Mouse (Mus musculus): Measurements from ENCODE around the gene 4933434E20Rik. TPM values are rescaled to one million over a fixed set of nuclear protein-coding genes. Genes with fewer than 3 reads are reported as not detected.

Gene 4933434E20Rik
- polyA plus RNA-seq, 1 experiment from 2014 or later = 207 TPM

GRCm38 (mm10) chr3:90079133-90079762 is 27.8 kb downstream of the 4933434E20Rik start:
- H3K4me1 ChIP-seq (ENCODE audit: control insufficient read depth, insufficient read depth, low read depth, low read length) = peaks cover 41% of the 10 kb centered on the region
- ATAC-seq = peak; percentile 96

GRCm38 (mm10) chr3:90079763-90080497 is 28.5 kb downstream of the 4933434E20Rik start:
- 0% methylated on average over 48 of the region's 53 CpGs for WGBS

More at GRCm38 (mm10) chr3:90079133-90079762, 27.8 kb downstream of the 4933434E20Rik start:
- H3K36me3 ChIP-seq (ENCODE audit: control insufficient read depth, insufficient read depth, low read length) = no peaks in the 10 kb centered on the region
- no peaks in the 10 kb centered on the region for H3K27me3 ChIP-seq (replicated peaks; ENCODE audit: control insufficient read depth, insufficient read depth, low read length)
- 0% methylated on average over 33 of the region's 33 CpGs for WGBS
- peak overlapping the region; percentile 88 for H3K27ac ChIP-seq (ENCODE audit: low read depth, low read length)
- peak overlapping the region; percentile 92 for H3K4me3 ChIP-seq (ENCODE audit: low read length)
- H3K9me3 ChIP-seq (ENCODE audit: control insufficient read depth, low read length) = no peaks in the 10 kb centered on the region
- H3K9ac ChIP-seq (ENCODE audit: low read depth, low read length) = peak overlapping the region; percentile 77
- peak overlapping the region; percentile 76 for H3K4me2 ChIP-seq (ENCODE audit: low read length)

GRCm38 (mm10) chr3:90080498-90080863 is 29.0 kb downstream of the 4933434E20Rik start:
- Histone ChIP-seq H3K27me3 (replicated peaks; ENCODE audit: control insufficient read depth, insufficient read depth, low read length) (no peaks in the 10 kb centered on the region), H3K36me3 (ENCODE audit: control insufficient read depth, insufficient read depth, low read length) (no peaks in the 10 kb centered on the region), H3K4me3 (ENCODE audit: low read length) (peak overlapping the region; percentile 92), H3K9me3 (ENCODE audit: control insufficient read depth, low read length) (no peaks in the 10 kb centered on the region), H3K4me1 (ENCODE audit: control insufficient read depth, insufficient read depth, low read depth, low read length) (peaks cover 43% of the 10 kb centered on the region), H3K27ac (ENCODE audit: low read depth, low read length) (peak overlapping the region; percentile 88; the same call in 1 of the 2 replicates), H3K4me2 (ENCODE audit: low read length) (peak overlapping the region; percentile 76), H3K9ac (ENCODE audit: low read depth, low read length) (peak overlapping the region; percentile 77)
- no peak for ATAC-seq
- 2% methylated on average over 6 of the region's 6 CpGs for WGBS

More at GRCm38 (mm10) chr3:90079763-90080497, 28.5 kb downstream of the 4933434E20Rik start:
- Histone ChIP-seq H3K4me1 (ENCODE audit: control insufficient read depth, insufficient read depth, low read depth, low read length) (peaks cover 43% of the 10 kb centered on the region), H3K9me3 (ENCODE audit: control insufficient read depth, low read length) (no peaks in the 10 kb centered on the region), H3K27me3 (replicated peaks; ENCODE audit: control insufficient read depth, insufficient read depth, low read length) (no peaks in the 10 kb centered on the region), H3K36me3 (ENCODE audit: control insufficient read depth, insufficient read depth, low read length) (no peaks in the 10 kb centered on the region), H3K4me2 (ENCODE audit: low read length) (peak overlapping the region; percentile 76), H3K9ac (ENCODE audit: low read depth, low read length) (peak overlapping the region; percentile 77), H3K4me3 (ENCODE audit: low read length) (peak overlapping the region; percentile 92), H3K27ac (ENCODE audit: low read depth, low read length) (peak overlapping the region; percentile 88)
- peak; percentile 69 for ATAC-seq

- peaks cover 43% of the 10 kb centered on the region for H3K4me1 ChIP-seq (ENCODE audit: control insufficient read depth, insufficient read depth, low read depth, low read length)
- peak overlapping the region; percentile 76 for H3K4me2 ChIP-seq (ENCODE audit: low read length)
- 74% methylated on average over 5 of the region's 5 CpGs for WGBS
- H3K9ac ChIP-seq (ENCODE audit: low read depth, low read length) = no peak overlapping the region; the same call in 1 of the 2 replicates
- no peaks in the 10 kb centered on the region for H3K36me3 ChIP-seq (ENCODE audit: control insufficient read depth, insufficient read depth, low read length)
- H3K27ac ChIP-seq (ENCODE audit: low read depth, low read length) = no peak overlapping the region
- no peaks in the 10 kb centered on the region for H3K9me3 ChIP-seq (ENCODE audit: control insufficient read depth, low read length)
- no peaks in the 10 kb centered on the region for H3K27me3 ChIP-seq (replicated peaks; ENCODE audit: control insufficient read depth, insufficient read depth, low read length)
- no peak for ATAC-seq
- no peak overlapping the region for H3K4me3 ChIP-seq (ENCODE audit: low read length)
Measured at GRCm38 (mm10) chr3:90081365-90082240, 30.2 kb downstream of the 4933434E20Rik start.

GRCm38 (mm10) chr3:90083034-90083433 is 31.6 kb downstream of the 4933434E20Rik start:
- Histone ChIP-seq H3K9me3 (ENCODE audit: control insufficient read depth, low read length) (no peaks in the 10 kb centered on the region), H3K9ac (ENCODE audit: low read depth, low read length) (no peak overlapping the region), H3K36me3 (ENCODE audit: control insufficient read depth, insufficient read depth, low read length) (peaks cover 11% of the 10 kb centered on the region), H3K4me2 (ENCODE audit: low read length) (peak overlapping the region; percentile 22; the same call in 1 of the 2 replicates), H3K4me1 (ENCODE audit: control insufficient read depth, insufficient read depth, low read depth, low read length) (peaks cover 39% of the 10 kb centered on the region), H3K4me3 (ENCODE audit: low read length) (no peak overlapping the region), H3K27ac (ENCODE audit: low read depth, low read length) (peak overlapping the region; percentile 55; the same call in 1 of the 2 replicates), H3K27me3 (replicated peaks; ENCODE audit: control insufficient read depth, insufficient read depth, low read length) (no peaks in the 10 kb centered on the region)
- 60% methylated on average over 5 of the region's 5 CpGs for WGBS
- no peak for ATAC-seq

GRCm38 (mm10) chr3:90083698-90084324 is 32.4 kb downstream of the 4933434E20Rik start:
- Histone ChIP-seq H3K9ac (ENCODE audit: low read depth, low read length) (no peak overlapping the region), H3K27me3 (replicated peaks; ENCODE audit: control insufficient read depth, insufficient read depth, low read length) (no peaks in the 10 kb centered on the region), H3K4me3 (ENCODE audit: low read length) (no peak overlapping the region), H3K36me3 (ENCODE audit: control insufficient read depth, insufficient read depth, low read length) (peaks cover 15% of the 10 kb centered on the region), H3K4me2 (ENCODE audit: low read length) (peak overlapping the region; percentile 22), H3K9me3 (ENCODE audit: control insufficient read depth, low read length) (no peaks in the 10 kb centered on the region), H3K4me1 (ENCODE audit: control insufficient read depth, insufficient read depth, low read depth, low read length) (peaks cover 37% of the 10 kb centered on the region), H3K27ac (ENCODE audit: low read depth, low read length) (peak overlapping the region; percentile 55)
- ATAC-seq = no peak
- 40% methylated on average over 3 of the region's 3 CpGs for WGBS

GRCm38 (mm10) chr3:90084790-90085189 is 33.4 kb downstream of the 4933434E20Rik start:
- no peaks in the 10 kb centered on the region for H3K27me3 ChIP-seq (replicated peaks; ENCODE audit: control insufficient read depth, insufficient read depth, low read length)
- H3K4me2 ChIP-seq (ENCODE audit: low read length) = no peak overlapping the region
- H3K4me1 ChIP-seq (ENCODE audit: control insufficient read depth, insufficient read depth, low read depth, low read length) = peaks cover 35% of the 10 kb centered on the region
- H3K36me3 ChIP-seq (ENCODE audit: control insufficient read depth, insufficient read depth, low read length) = peaks cover 22% of the 10 kb centered on the region
- no peak overlapping the region for H3K9ac ChIP-seq (ENCODE audit: low read depth, low read length)
- WGBS = 72% methylated on average over 4 of the region's 4 CpGs
- no peak for ATAC-seq
- H3K9me3 ChIP-seq (ENCODE audit: control insufficient read depth, low read length) = no peaks in the 10 kb centered on the region
- H3K27ac ChIP-seq (ENCODE audit: low read depth, low read length) = no peak overlapping the region
- no peak overlapping the region for H3K4me3 ChIP-seq (ENCODE audit: low read length)

- H3K4me3 ChIP-seq (ENCODE audit: low read length) = no peak overlapping the region
- H3K27ac ChIP-seq (ENCODE audit: low read depth, low read length) = no peak overlapping the region
- WGBS = 87% methylated on average over 6 of the region's 6 CpGs
Measured at GRCm38 (mm10) chr3:90085281-90085680, 33.8 kb downstream of the 4933434E20Rik start.

More at GRCm38 (mm10) chr3:90085281-90085680, 33.8 kb downstream of the 4933434E20Rik start:
- ATAC-seq = no peak
- Histone ChIP-seq H3K4me1 (ENCODE audit: control insufficient read depth, insufficient read depth, low read depth, low read length) (peaks cover 35% of the 10 kb centered on the region), H3K9me3 (ENCODE audit: control insufficient read depth, low read length) (no peaks in the 10 kb centered on the region), H3K36me3 (ENCODE audit: control insufficient read depth, insufficient read depth, low read length) (peaks cover 27% of the 10 kb centered on the region), H3K4me2 (ENCODE audit: low read length) (no peak overlapping the region), H3K9ac (ENCODE audit: low read depth, low read length) (no peak overlapping the region), H3K27me3 (replicated peaks; ENCODE audit: control insufficient read depth, insufficient read depth, low read length) (no peaks in the 10 kb centered on the region)

All from hindbrain, embryonic 16.5 days (tissue).